Mouse (Mus musculus) cerebellum, postnatal 10 days (tissue): ENCODE measurements around the gene Trim42.

ENCODE experiments used
- DNase-seq, 2 experiments: peaks; one replicate each; pipeline ENCODE4 v3.0.0; 2021; ENCODE audit warnings: mixed read lengths in 2 of 2

Gene Trim42

GRCm38 (mm10) chr9:97369591-97369990 lies at the start of gene Trim42:
Trim42 (minus strand) TSS chr9:97369958.
- DNase-seq, result peak; percentile 43 to 67

GRCm38 (mm10) chr9:97414876-97415668 lies 45.3 kb upstream of the Trim42 start:
- DNase-seq, result no peak

GRCm38 (mm10) chr9:97408142-97408541 lies 38.4 kb upstream of the Trim42 start:
- no peak for DNase-seq

- no peak for DNase-seq
These were observed 13.3 kb downstream of the Trim42 start for GRCm38 (mm10) chr9:97356441-97356840.

- peak; percentile 74 for DNase-seq
These were observed 24.9 kb downstream of the Trim42 start for GRCm38 (mm10) chr9:97344767-97345297.

- no peak for DNase-seq
These were observed 28.0 kb downstream of the Trim42 start for GRCm38 (mm10) chr9:97341772-97342171.

- DNase-seq, result peak; percentile 59 to 82
These were observed 46.9 kb downstream of the Trim42 start for GRCm38 (mm10) chr9:97322846-97323245.

GRCm38 (mm10) chr9:97322120-97322519 lies 47.6 kb downstream of the Trim42 start:
- DNase-seq, result no peak

- DNase-seq, result peak; percentile 37 to 38
These were observed 54.2 kb downstream of the Trim42 start for GRCm38 (mm10) chr9:97315421-97316055.

- DNase-seq, result no peak
These were observed 58.1 kb downstream of the Trim42 start for GRCm38 (mm10) chr9:97311614-97312013.

- no peak for DNase-seq
These were observed 60.2 kb downstream of the Trim42 start for GRCm38 (mm10) chr9:97309509-97310053.

GRCm38 (mm10) chr9:97307705-97308485 lies 61.9 kb downstream of the Trim42 start:
- no peak for DNase-seq
